Mouse (Mus musculus) CH12.LX (cell line): ENCODE measurements around the gene Ice2.

Source experiments
- BHLHE40 ChIP-seq: IDR thresholded peaks from 2 replicates; pipeline ENCODE4 v1.6.1; 2011; ENCODE audit warnings: mild to moderate bottlenecking, low read depth, low read length, improper control_type of control experiment
- IRF4 ChIP-seq: IDR thresholded peaks from 2 replicates; pipeline ENCODE4 v1.6.1; 2014; ENCODE audit warnings: low read depth, mild to moderate bottlenecking, inconsistent platforms, low read length, improper control_type of control experiment
- KAT2A ChIP-seq: IDR thresholded peaks from 2 replicates; pipeline ENCODE4 v1.6.1; 2012; ENCODE audit warnings: low read length, improper control_type of control experiment, inconsistent platforms; ENCODE audit not compliant: insufficient replicate concordance
- MAX ChIP-seq: IDR thresholded peaks from 2 replicates; pipeline ENCODE4 v1.6.1; 2011; ENCODE audit warnings: low read length, improper control_type of control experiment
- RCOR1 ChIP-seq: conservative IDR thresholded peaks from 2 replicates; pipeline ENCODE4 v1.6.1; 2012; ENCODE audit warnings: low read depth, mild to moderate bottlenecking, inconsistent platforms, low read length, improper control_type of control experiment

- TF ChIP-seq RCOR1 (no peak), KAT2A (no peak), IRF4 (no peak), MAX (no peak), BHLHE40 (no peak)
Measured at GRCm38 (mm10) chr9:69453901-69454666, 56.4 kb downstream of the Ice2 start.
